Mouse (Mus musculus) left cerebral cortex, postnatal 36 days (tissue): ENCODE results near the gene Myb. TPM values are rescaled to one million over a fixed set of nuclear protein-coding genes. Genes with fewer than 3 reads are reported as not detected.

Source experiments
- DNase-seq, 2 experiments: peaks; one replicate each; pipeline ENCODE4 v3.0.0; 2021 to 2022; ENCODE audit warnings: low spot score in 2 of 2, mixed read lengths in 1 of 2
- intact Hi-C: fragments of 180-260 bp; cut with DNase I; formaldehyde crosslinking; loops from one replicate; pipeline ENCODE4 v1.15.1; 2025
- total RNA-seq, 2 experiments: library from RNA; stranded (reverse); gene quantifications; 2 replicates each; pipeline ENCODE4 v1.2.3; 2021

The Myb gene
- total RNA-seq, 2 experiments from 2014 or later = 0.20 to 0.35 TPM

DNA sequence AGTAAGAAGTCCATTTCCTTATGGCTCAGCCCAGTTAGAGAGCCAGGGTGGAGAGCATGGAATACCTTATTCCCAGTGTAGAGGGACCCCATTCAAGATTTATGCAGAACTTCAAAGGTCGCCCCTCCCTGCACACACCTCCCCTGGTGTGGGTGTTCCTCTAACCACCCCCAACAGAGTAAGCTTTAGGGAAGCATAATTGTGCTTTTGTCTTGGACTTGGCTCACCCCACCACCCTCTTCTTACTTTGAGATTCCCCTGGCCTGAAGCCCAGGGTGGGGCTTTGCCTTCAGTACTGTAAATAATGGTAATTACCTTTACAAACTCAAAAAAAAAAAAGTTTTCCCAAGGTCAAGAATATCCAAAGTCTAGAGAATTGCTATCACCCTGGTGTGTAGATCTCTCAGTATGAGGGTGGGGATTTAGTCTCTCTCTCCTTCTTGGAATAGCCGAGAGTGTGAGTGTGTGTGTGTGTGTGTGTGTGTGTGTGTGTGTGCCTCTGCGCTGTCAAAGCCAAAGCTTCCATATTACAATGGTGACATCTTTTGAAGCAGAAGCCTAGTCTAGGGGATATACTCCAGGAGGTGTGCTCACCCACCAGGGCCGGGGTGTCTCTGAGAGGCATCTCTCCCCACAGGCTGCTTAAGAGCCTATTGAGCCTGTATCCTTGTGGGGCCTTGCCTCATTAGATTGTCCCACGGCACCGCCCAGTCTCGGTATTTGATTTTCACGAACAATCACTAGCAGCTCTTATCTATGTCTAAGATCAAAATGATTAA, 69.7 kb downstream of the Myb start:
- intact Hi-C loops = no loop called here
- DNase-seq = no peak

GRCm38 (mm10) chr10:21089541-21089940, 71.2 kb downstream of the Myb start:
- DNase-seq = no peak
- intact Hi-C loops = no loop called here

GRCm38 (mm10) chr10:21087614-21088232, 73.1 kb downstream of the Myb start:
- intact Hi-C loops = no loop called here
- DNase-seq = no peak

GRCm38 (mm10) chr10:21085044-21085443, 75.7 kb downstream of the Myb start:
- DNase-seq = no peak
- intact Hi-C loops = no loop called here

DNA sequence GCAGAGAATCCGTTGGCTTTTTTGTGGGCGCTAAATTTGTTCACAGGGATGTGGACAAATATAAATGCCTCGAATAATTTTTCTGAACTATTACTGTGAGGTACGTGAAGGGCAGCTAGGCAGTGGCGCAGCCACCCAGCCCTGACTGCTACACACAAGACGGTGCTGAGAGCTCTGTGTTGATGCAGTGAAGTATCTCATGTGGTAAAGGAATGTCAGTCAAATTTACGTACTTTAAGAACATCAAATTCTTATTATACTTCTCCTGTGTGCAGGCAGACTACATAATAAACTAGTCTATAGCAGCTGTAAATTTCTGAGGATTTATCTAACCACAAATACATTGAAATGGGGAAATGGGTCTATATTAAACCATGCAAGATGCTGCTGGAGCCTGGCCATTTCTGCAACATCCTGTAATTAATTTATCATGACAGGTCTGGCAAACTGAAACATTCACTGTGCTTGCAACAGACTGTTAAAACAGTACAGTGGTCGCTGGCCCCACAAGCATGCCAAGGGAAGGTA, 77.3 kb downstream of the Myb start:
- intact Hi-C loops = no loop called here
- no peak for DNase-seq

GRCm38 (mm10) chr10:21082447-21082846, 78.3 kb downstream of the Myb start:
- no peak for DNase-seq
- intact Hi-C loops = no loop called here

- DNase-seq = no peak
- intact Hi-C loops = loop anchor here (2.0 kb wide), 1 partner anchor 26 kb away; no protein-coding TSS in a partner anchor
Observed at GRCm38 (mm10) chr10:21077151-21077719, 83.5 kb downstream of the Myb start.

GRCm38 (mm10) chr10:21076731-21077130, 84.1 kb downstream of the Myb start:
- no peak for DNase-seq
- intact Hi-C loops = loop anchor here (2.0 kb wide), 1 partner anchor 26 kb away; no protein-coding TSS in a partner anchor

DNA sequence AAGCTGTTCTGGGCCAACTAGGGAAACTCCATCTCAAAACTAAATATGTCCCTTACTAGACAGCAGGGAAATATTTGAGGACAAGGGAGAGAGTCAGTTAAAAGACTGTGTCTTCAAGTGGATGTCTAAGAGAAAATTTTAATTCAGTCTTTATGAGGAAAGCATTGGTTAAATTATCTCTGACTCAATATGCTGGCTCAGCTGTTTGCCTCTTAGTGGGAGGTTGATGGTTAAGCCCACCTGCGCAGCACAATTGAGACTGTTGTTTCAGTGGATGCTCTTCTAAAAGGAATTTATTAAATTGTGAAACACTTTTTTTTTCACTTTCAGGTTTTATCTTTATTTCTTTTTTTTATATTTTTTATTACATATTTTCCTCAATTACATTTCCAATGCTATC, 84.6 kb downstream of the Myb start:
- no peak for DNase-seq
- intact Hi-C loops = loop anchor here (2.0 kb wide), 1 partner anchor 25 kb away; no protein-coding TSS in a partner anchor

Other genes with a start within 250 kb of the Myb start
- gene Ahi1, start 208.4 kb downstream of the Myb start, total RNA-seq = 100 to 1,000 TPM; 132 to 191 TPM
- gene Hbs1l, start 135.0 kb upstream of the Myb start, total RNA-seq = 10 to 100 TPM; 59.0 to 72.3 TPM
- gene Aldh8a1, start 216.3 kb upstream of the Myb start, total RNA-seq = under 1 TPM; 0.12 to 0.27 TPM